Mouse (Mus musculus) erythroblast, embryonic 14.5 days (primary cell): ENCODE results near the gene Bmp2k.

Experiments used
- GATA1 ChIP-seq: IDR thresholded peaks from 2 replicates; pipeline ENCODE4 v1.6.1; 2012; ENCODE audit warnings: low read length, inconsistent platforms, mixed read lengths
- TAL1 ChIP-seq: IDR thresholded peaks from 3 replicates; pipeline ENCODE4 v1.6.1; 2012; ENCODE audit warnings: low read length, inconsistent platforms, mixed read lengths

- TF ChIP-seq GATA1, result no peak
- no peak for TF ChIP-seq TAL1
Measured at GRCm38 (mm10) chr5:97028004-97028403, 30.5 kb downstream of the Bmp2k start.
